Mouse (Mus musculus): Measurements from ENCODE around the gene 9930104L06Rik.

9930104L06Rik gene

GRCm38 (mm10) chr4:124959062-124959461 lies 22.2 kb downstream of the 9930104L06Rik start:
- DNase-seq (ENCODE audit: low spot score in 2 of 2) = no peak

- no peak for DNase-seq (ENCODE audit: low spot score in 2 of 2)
Observed at GRCm38 (mm10) chr4:124960940-124961339, 24.1 kb downstream of the 9930104L06Rik start.

GRCm38 (mm10) chr4:124962576-124962975 lies 25.7 kb downstream of the 9930104L06Rik start:
- DNase-seq (ENCODE audit: low spot score in 2 of 2) = no peak

- DNase-seq (ENCODE audit: low spot score in 2 of 2) = no peak
Observed at GRCm38 (mm10) chr4:124964912-124965599, 28.2 kb downstream of the 9930104L06Rik start.

GRCm38 (mm10) chr4:124968711-124969110 lies 31.9 kb downstream of the 9930104L06Rik start:
- no peak for DNase-seq (ENCODE audit: low spot score in 2 of 2)

GRCm38 (mm10) chr4:124969219-124969848 lies 32.5 kb downstream of the 9930104L06Rik start:
- no peak for DNase-seq (ENCODE audit: low spot score in 2 of 2)

GRCm38 (mm10) chr4:124970194-124970593 lies 33.3 kb downstream of the 9930104L06Rik start:
- DNase-seq (ENCODE audit: low spot score in 2 of 2) = no peak

GRCm38 (mm10) chr4:124970677-124971076 lies 33.8 kb downstream of the 9930104L06Rik start:
- peak in 1 of 2 experiments; percentile 54 for DNase-seq (ENCODE audit: low spot score in 2 of 2)

GRCm38 (mm10) chr4:124971094-124971493 lies 34.2 kb downstream of the 9930104L06Rik start:
- no peak for DNase-seq (ENCODE audit: low spot score in 2 of 2)

- no peak for DNase-seq (ENCODE audit: low spot score in 2 of 2)
Observed at GRCm38 (mm10) chr4:124972316-124972715, 35.5 kb downstream of the 9930104L06Rik start.

GRCm38 (mm10) chr4:124973296-124973695 lies 36.4 kb downstream of the 9930104L06Rik start:
- DNase-seq (ENCODE audit: low spot score in 2 of 2) = peak; percentile 50 to 51

- no peak for DNase-seq (ENCODE audit: low spot score in 2 of 2)
Observed at GRCm38 (mm10) chr4:124978201-124978600, 41.4 kb downstream of the 9930104L06Rik start.

GRCm38 (mm10) chr4:124983893-124984526 lies 47.2 kb downstream of the 9930104L06Rik start:
- DNase-seq (ENCODE audit: low spot score in 2 of 2) = peak in 1 of 2 experiments; percentile 38

- peak in 1 of 2 experiments; percentile 37 for DNase-seq (ENCODE audit: low spot score in 2 of 2)
Observed at GRCm38 (mm10) chr4:124984871-124985670, 48.2 kb downstream of the 9930104L06Rik start.

- DNase-seq (ENCODE audit: low spot score in 2 of 2) = peak in 1 of 2 experiments; percentile 22
Observed at GRCm38 (mm10) chr4:124985671-124986602, 49.1 kb downstream of the 9930104L06Rik start, which contains the start of gene Rspo1. Gene Rspo1, plus strand, starts transcription at chr4:124986430.

- peak in 1 of 2 experiments; percentile 20 for DNase-seq (ENCODE audit: low spot score in 2 of 2)
Observed at GRCm38 (mm10) chr4:124986739-124987710, 50.2 kb downstream of the 9930104L06Rik start.

- peak in 1 of 2 experiments; percentile 17 for DNase-seq (ENCODE audit: low spot score in 2 of 2)
Observed at GRCm38 (mm10) chr4:124987711-124988097, 50.9 kb downstream of the 9930104L06Rik start.

- DNase-seq (ENCODE audit: low spot score in 2 of 2) = peak in 1 of 2 experiments; percentile 20
Observed at GRCm38 (mm10) chr4:124988382-124988781, 51.5 kb downstream of the 9930104L06Rik start.

GRCm38 (mm10) chr4:124989787-124990253 lies 53.0 kb downstream of the 9930104L06Rik start:
- DNase-seq (ENCODE audit: low spot score in 2 of 2) = no peak

Data from right cerebral cortex, postnatal 10 days (tissue).